Mouse (Mus musculus) hindbrain, embryonic 11.5 days (tissue): ENCODE measurements around the gene Sec11a. TPM values are rescaled to one million over a fixed set of nuclear protein-coding genes. Genes with fewer than 3 reads are reported as not detected.

Experiments
- ATAC-seq: fragments of 200-750 bp; cut with Nextera tagmentation; 2 replicates; pipeline ENCODE4 v1.8.0; 2017; ENCODE audit warnings: mild to moderate bottlenecking, moderate TSS enrichment, moderate library complexity; ENCODE audit not compliant: low FRiP score
- DNase-seq: peaks from one replicate; pipeline ENCODE4 v3.0.0-alpha.2; 2015; ENCODE audit warnings: low spot score
- H3K27ac ChIP-seq: fragments of 300-500 bp; sonication (generic); 2 replicates; pipeline ENCODE4 v1.5.1; 2014; ENCODE audit warnings: mild to moderate bottlenecking, low read depth, low read length
- H3K27me3 ChIP-seq: fragments of 300-500 bp; sonication (generic); 2 replicates; pipeline ENCODE4 v1.6.1; 2014; ENCODE audit warnings: mild to moderate bottlenecking, low read length, moderate library complexity, mixed read lengths; ENCODE audit not compliant: control insufficient read depth, insufficient read depth
- H3K36me3 ChIP-seq: fragments of 300-500 bp; sonication (generic); 2 replicates; pipeline ENCODE4 v1.6.1; 2014; ENCODE audit warnings: mild to moderate bottlenecking, low read length, moderate library complexity, mixed read lengths; ENCODE audit not compliant: control insufficient read depth, insufficient read depth
- H3K4me1 ChIP-seq: fragments of 300-500 bp; sonication (generic); replicated peaks from 2 replicates; pipeline ENCODE4 v1.6.1; 2014; ENCODE audit warnings: low read length, mixed read lengths; ENCODE audit not compliant: control insufficient read depth, insufficient read depth
- H3K4me2 ChIP-seq: fragments of 300-500 bp; sonication (generic); replicated peaks from 2 replicates; pipeline ENCODE4 v1.6.1; 2014; ENCODE audit warnings: mild to moderate bottlenecking, low read depth, low read length
- H3K4me3 ChIP-seq: fragments of 300-500 bp; sonication (generic); 2 replicates; pipeline ENCODE4 v1.5.1; 2014; ENCODE audit warnings: low read depth, low read length
- H3K9ac ChIP-seq: fragments of 300-500 bp; sonication (generic); 2 replicates; pipeline ENCODE4 v1.6.1; 2014; ENCODE audit warnings: low read depth, low read length
- H3K9me3 ChIP-seq: fragments of 300-500 bp; sonication (generic); 2 replicates; pipeline ENCODE4 v1.6.1; 2016; ENCODE audit warnings: low read length; ENCODE audit not compliant: control insufficient read depth
- WGBS: fragments of 180-500 bp; shearing (Covaris S2); extraction: QIAGEN DNeasy Blood & Tissue Kit; methylation state at CpG from one replicate; pipeline ENCODE4 v1.1.7; 2014; 5-methylcytosine and 5-hydroxymethylcytosine counted together
- polyA plus RNA-seq: library from polyadenylated mRNA; unstranded; fragments of >200 nt; fragmentation: Nextera tagmentation; extraction: Ambion mirVana; gene quantifications from 2 replicates; pipeline ENCODE4 v1.2.1, GENCODE M21; 2014

Gene Sec11a
- polyA plus RNA-seq, 1 experiment from 2014 or later = 221 TPM

DNA sequence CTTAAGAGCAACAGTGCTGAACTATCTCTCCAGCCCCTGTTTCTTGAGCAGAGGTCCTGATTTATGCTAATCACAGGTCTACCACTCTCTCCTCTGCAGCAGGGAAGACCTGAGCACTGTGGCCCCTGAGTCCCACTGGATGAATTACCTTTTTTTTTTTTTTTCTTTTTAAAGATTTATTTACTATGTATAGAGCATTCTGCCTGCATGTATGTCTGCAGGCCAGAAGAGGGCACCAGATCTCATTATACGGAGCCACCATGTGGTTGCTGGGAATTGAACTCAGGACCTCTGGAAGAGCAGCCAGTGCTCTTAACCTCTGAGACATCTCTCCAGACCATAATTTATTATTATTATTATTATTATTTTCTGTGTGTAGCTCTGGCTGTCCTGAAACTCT lies 61.9 kb downstream of the Sec11a start:
- Histone ChIP-seq H3K9me3 (no peaks in the 10 kb centered on the region), H3K4me3 (no peak overlapping the region), H3K27me3 (no peaks in the 10 kb centered on the region), H3K9ac (no peak overlapping the region), H3K36me3 (no peaks in the 10 kb centered on the region), H3K4me2 (no peak overlapping the region), H3K4me1 (peaks cover 3% of the 10 kb centered on the region), H3K27ac (no peak overlapping the region)
- DNase-seq (no peak), ATAC-seq (no peak)
- 20% methylated on average over 1 of the region's 1 CpGs for WGBS

DNA sequence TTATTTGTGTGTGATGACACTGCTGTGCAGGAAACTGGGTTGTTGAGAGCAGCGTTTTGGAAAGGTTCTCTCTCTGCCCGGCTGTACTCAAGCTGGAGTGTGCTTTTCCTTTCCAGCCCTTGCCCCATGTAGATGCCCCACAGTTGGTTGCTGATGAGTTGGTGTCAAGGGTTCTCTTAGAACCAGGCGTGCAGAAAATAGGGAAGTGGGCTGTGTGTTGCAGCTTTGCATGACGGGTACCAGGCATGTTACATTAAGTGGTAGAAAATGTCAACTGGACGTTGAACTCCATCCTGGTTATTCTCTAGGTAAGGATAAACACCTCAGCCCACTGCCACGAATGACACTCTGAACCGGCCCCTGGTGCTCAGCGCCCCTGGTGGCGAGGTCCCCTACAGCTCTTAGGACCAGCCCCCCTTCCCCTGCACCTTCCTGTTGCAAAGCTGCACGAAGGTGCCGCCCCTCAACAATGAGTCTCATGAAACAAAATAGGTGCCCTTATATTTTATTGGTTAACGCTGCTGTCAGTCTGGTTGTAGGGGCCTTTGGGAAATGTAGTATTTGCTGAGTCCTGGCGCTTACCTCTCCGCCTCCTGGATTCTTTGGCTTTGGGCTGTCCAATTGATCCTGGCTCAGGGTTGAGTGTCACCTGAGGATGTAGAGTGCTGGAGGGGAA lies 64.6 kb downstream of the Sec11a start:
- H3K36me3 ChIP-seq = no peaks in the 10 kb centered on the region
- no peak overlapping the region for H3K4me3 ChIP-seq
- no peak overlapping the region for H3K27ac ChIP-seq
- DNase-seq (peak; percentile 55), ATAC-seq (no peak; the same call in 1 of the 2 replicates)
- WGBS = 27% methylated on average over 14 of the region's 14 CpGs
- H3K4me1 ChIP-seq = no peaks in the 10 kb centered on the region
- no peak overlapping the region for H3K4me2 ChIP-seq
- H3K9me3 ChIP-seq = no peaks in the 10 kb centered on the region
- H3K27me3 ChIP-seq = no peaks in the 10 kb centered on the region
- no peak overlapping the region for H3K9ac ChIP-seq

DNA sequence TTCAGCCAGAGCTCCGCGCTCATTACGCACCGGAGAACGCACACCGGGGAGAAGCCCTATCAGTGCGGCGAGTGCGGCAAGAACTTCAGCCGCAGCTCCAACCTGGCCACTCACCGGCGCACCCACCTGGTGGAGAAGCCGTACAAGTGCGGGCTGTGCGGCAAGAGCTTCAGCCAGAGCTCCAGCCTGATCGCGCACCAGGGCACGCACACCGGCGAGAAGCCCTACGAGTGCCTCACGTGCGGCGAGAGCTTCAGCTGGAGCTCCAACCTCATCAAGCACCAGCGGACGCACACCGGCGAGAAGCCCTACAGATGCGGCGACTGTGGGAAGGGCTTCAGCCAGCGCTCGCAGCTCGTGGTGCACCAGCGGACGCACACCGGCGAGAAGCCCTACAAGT lies 71.9 kb downstream of the Sec11a start:
- DNase-seq (peak; percentile 17), ATAC-seq (no peak)
- Histone ChIP-seq H3K27ac (no peak overlapping the region), H3K9ac (0 out of 2 replicates have a peak overlapping the region, but pooled peaks have one; percentile 19), H3K4me2 (no peak overlapping the region), H3K27me3 (peaks cover 21% of the 10 kb centered on the region), H3K9me3 (no peaks in the 10 kb centered on the region), H3K36me3 (peaks cover 13% of the 10 kb centered on the region), H3K4me1 (no peaks in the 10 kb centered on the region), H3K4me3 (no peak overlapping the region)
- 27% methylated on average over 37 of the region's 37 CpGs for WGBS

DNA sequence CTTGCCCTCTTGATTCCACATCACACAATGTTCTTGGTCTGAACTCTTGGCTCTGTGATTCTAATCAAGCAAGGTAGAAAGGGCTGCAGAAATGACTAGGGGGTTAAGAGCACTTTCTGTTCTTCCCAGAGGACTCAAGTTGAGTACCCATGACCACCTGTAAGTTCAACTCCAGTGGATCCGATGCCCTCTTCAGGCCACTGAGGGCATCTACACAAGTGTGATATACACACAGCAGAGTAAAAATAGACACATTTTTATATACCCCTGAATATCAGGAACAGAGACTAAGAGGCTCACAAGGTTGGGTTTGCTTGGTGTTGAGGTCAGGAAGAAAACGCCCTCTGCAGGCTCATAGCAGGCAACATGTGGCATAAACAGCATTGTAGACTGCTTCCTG lies 73.9 kb downstream of the Sec11a start:
- H3K27me3 ChIP-seq = peaks cover 21% of the 10 kb centered on the region
- no peak overlapping the region for H3K4me2 ChIP-seq
- peaks cover 20% of the 10 kb centered on the region for H3K36me3 ChIP-seq
- no peak for DNase-seq
- 92% methylated on average over 2 of the region's 2 CpGs for WGBS
- no peak overlapping the region for H3K4me3 ChIP-seq
- ATAC-seq = no peak
- no peaks in the 10 kb centered on the region for H3K4me1 ChIP-seq
- H3K9ac ChIP-seq = no peak overlapping the region
- H3K9me3 ChIP-seq = no peaks in the 10 kb centered on the region
- H3K27ac ChIP-seq = no peak overlapping the region

GRCm38 (mm10) chr7:80873038-80873437 lies 74.5 kb downstream of the Sec11a start:
- H3K36me3 ChIP-seq = peaks cover 20% of the 10 kb centered on the region
- WGBS = 80% methylated on average over 5 of the region's 5 CpGs
- H3K4me1 ChIP-seq = no peaks in the 10 kb centered on the region
- H3K4me2 ChIP-seq = no peak overlapping the region
- H3K27ac ChIP-seq = no peak overlapping the region
- H3K9ac ChIP-seq = no peak overlapping the region
- DNase-seq = no peak
- no peaks in the 10 kb centered on the region for H3K9me3 ChIP-seq
- H3K27me3 ChIP-seq = peaks cover 21% of the 10 kb centered on the region
- no peak overlapping the region for H3K4me3 ChIP-seq
- ATAC-seq = no peak

GRCm38 (mm10) chr7:80868686-80869085 lies 78.9 kb downstream of the Sec11a start:
- no peak for ATAC-seq
- peaks cover 13% of the 10 kb centered on the region; the same call in 1 of the 2 replicates for H3K36me3 ChIP-seq

DNA sequence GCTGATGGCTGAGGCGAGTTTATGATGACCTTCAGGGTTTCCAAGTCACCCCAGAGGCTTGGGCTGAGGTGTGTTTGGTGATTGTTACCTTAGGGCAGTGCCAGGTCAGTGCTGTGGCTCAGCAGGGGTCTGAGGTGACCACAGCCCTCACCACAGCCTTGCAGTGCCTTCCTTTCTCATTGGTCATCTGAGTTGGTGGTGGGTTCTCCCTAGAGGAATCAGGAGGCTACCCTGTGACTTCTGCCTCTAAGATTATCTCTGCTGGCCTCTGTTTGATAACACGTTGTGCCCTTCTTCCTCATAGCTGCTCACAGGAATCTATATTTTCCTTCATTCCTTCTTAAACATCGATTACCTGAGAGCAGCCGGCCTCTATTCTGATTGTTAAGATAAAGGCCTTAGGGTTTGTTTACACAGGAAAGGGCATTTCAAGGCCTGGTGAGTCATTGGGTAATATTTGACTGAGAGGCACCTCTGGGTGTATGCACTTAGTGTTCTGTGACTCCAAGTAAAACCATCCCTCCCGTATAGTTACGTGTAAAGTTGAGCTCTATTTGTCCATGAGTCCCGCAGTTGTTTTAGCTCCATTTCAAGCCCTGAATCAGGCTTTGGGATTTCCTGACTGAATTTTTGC lies 80.9 kb downstream of the Sec11a start:
- Histone ChIP-seq H3K27ac (no peak overlapping the region), H3K4me3 (no peak overlapping the region), H3K4me1 (no peaks in the 10 kb centered on the region), H3K9ac (no peak overlapping the region), H3K9me3 (no peaks in the 10 kb centered on the region), H3K27me3 (no peaks in the 10 kb centered on the region), H3K36me3 (0 out of 2 replicates have a peak, but pooled peaks cover 7% of the 10 kb centered on the region), H3K4me2 (no peak overlapping the region)
- no peak for ATAC-seq
- 90% methylated on average over 7 of the region's 7 CpGs for WGBS
- DNase-seq = no peak

More at GRCm38 (mm10) chr7:80868686-80869085, 78.9 kb downstream of the Sec11a start:
- no peak for DNase-seq
- WGBS = 89% methylated on average over 2 of the region's 2 CpGs
- Histone ChIP-seq H3K9ac (no peak overlapping the region), H3K9me3 (no peaks in the 10 kb centered on the region), H3K27ac (no peak overlapping the region), H3K27me3 (peaks cover 2% of the 10 kb centered on the region; the same call in 1 of the 2 replicates), H3K4me1 (no peaks in the 10 kb centered on the region), H3K4me3 (no peak overlapping the region), H3K4me2 (no peak overlapping the region)

GRCm38 (mm10) chr7:80865521-80865920 lies 82.1 kb downstream of the Sec11a start:
- ATAC-seq (no peak), DNase-seq (no peak)
- H3K4me3 ChIP-seq = no peak overlapping the region
- WGBS = 95% methylated on average over 7 of the region's 7 CpGs
- H3K9me3 ChIP-seq = no peaks in the 10 kb centered on the region
- no peaks in the 10 kb centered on the region for H3K4me1 ChIP-seq
- H3K4me2 ChIP-seq = no peak overlapping the region
- no peak overlapping the region for H3K9ac ChIP-seq
- no peaks in the 10 kb centered on the region for H3K27me3 ChIP-seq
- H3K36me3 ChIP-seq = 0 out of 2 replicates have a peak, but pooled peaks cover 7% of the 10 kb centered on the region
- H3K27ac ChIP-seq = no peak overlapping the region

DNA sequence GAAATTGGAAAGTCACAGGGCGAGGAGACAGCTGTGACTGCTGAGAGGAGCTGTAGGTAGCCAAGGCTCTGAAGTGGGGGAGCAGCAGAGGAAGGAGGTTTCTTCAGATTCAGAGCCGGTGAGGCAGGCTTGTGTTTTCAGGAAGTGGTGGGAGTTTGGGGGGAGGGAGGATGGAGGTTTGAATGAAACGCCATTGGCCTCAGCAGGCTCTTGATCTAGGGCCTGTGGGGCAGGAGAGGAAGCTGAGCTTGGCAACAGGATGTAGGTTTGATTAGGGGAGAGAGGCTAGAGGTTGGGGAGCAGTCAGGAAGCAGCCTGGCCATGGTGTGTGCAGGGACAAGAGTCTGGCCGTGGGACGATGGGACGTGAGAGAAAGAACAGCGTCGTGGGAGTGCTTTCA lies 82.7 kb downstream of the Sec11a start:
- DNase-seq (no peak), ATAC-seq (no peak)
- no peaks in the 10 kb centered on the region for H3K27me3 ChIP-seq
- 87% methylated on average over 8 of the region's 8 CpGs for WGBS
- H3K27ac ChIP-seq = no peak overlapping the region
- no peak overlapping the region for H3K4me2 ChIP-seq
- 0 out of 2 replicates have a peak, but pooled peaks cover 4% of the 10 kb centered on the region for H3K36me3 ChIP-seq
- H3K4me1 ChIP-seq = no peaks in the 10 kb centered on the region
- H3K9ac ChIP-seq = no peak overlapping the region
- H3K9me3 ChIP-seq = no peaks in the 10 kb centered on the region
- H3K4me3 ChIP-seq = no peak overlapping the region
